Mouse (Mus musculus) cerebral cortex, adult 2 months (tissue): ENCODE data around the gene Casz1.

ENCODE experiments used
- WGBS: fragments of 180-500 bp; shearing (Covaris S2); methylation state at CpG from one replicate; pipeline ENCODE4 v1.1.7; 2018; 5-methylcytosine and 5-hydroxymethylcytosine counted together

Casz1 gene

GRCm38 (mm10) chr4:148933109-148933508, 128.9 kb downstream of the Casz1 start:
- 96% methylated on average over 13 of the region's 13 CpGs for WGBS

DNA sequence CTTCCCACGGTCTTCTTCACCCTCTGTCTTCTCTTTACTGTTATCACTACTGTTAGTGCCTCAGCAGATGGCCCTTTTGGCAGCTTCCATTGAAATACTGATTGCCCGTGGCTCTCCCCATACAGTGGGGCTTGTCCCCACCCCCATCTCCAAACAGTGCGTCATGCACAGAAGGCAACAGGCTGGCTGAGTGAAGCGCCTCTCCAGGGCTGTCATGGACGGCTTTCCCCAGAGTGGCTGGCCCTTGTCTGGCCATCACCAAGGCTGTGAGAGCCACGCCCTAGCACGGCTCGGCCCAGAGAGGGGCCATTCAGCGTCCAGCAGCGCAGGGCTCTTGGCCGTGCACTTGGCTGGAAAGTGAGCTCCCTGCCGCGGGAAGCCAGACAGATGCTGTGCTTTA, 131.0 kb downstream of the Casz1 start:
- 48% methylated on average over 13 of the region's 13 CpGs for WGBS

GRCm38 (mm10) chr4:148936111-148936510, 131.9 kb downstream of the Casz1 start:
- 96% methylated on average over 12 of the region's 12 CpGs for WGBS

DNA sequence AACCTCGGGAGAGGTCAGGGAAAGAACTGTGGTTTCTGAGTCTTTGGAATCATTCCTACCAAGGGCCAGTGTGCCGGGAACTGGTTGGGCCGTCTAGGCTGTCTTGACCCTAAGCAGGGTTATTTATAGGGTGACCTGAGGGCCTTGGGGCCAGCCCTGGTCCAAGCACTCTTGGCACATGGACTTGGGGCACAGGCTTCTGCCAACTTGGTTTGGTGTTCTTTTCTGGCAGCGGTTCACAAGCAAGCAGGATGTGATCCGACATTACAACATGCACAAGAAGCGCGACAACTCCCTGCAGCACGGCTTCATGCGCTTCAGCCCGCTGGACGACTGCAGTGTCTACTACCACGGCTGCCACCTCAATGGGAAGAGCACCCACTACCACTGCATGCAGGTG, 132.5 kb downstream of the Casz1 start:
- WGBS = 94% methylated on average over 12 of the region's 12 CpGs

- WGBS = 90% methylated on average over 26 of the region's 26 CpGs
Observed at GRCm38 (mm10) chr4:148938546-148938945, 134.3 kb downstream of the Casz1 start.

DNA sequence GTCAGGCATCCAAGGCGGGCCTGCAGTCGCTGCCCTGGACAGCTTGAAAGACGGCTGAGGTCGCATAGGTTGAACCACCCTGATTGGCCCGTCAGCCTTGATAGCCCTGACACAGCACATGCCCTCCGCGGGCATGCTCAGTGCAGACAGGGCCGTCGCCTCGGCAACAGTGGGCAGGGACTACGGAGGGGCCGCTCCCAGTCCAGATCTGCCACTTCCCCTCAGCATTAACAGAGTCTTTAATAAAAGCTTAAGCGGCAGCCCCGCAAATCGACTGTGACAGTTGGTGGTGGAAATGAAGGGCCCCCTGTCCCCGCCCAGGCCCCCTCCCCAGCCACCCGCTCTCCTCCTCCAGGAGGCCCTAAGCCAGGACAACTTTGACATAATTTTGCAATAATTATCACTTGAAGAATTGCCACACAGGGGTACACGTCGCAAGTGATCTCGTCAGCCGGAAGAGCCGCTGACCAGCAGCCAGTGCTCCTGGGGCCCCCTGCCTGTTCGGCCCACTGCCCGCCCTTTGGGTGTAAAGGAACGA, 136.5 kb downstream of the Casz1 start:
- WGBS = 39% methylated on average over 25 of the region's 25 CpGs

DNA sequence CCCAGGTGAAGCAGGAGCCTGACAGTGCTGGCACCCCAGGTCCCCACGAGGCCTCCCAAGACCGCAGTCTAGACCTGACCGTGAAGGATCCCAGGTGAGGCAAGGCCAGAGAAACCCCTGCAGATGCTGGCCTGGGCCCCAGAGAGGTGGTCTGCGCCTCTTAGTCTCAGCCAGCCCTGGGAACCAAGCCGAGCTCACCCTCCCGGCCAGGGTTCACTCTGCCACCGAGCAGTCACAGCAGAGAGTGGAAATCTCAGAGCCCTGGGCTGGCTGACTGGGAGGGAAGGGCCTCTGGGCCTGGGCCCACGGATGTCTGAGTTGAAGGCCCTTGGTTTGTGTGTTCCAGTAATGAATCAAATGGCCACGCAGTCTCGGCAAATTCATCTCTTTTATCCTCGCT, 137.1 kb downstream of the Casz1 start:
- 79% methylated on average over 11 of the region's 11 CpGs for WGBS

- 66% methylated on average over 5 of the region's 5 CpGs for whole genome bisulfite sequencing
Observed at GRCm38 (mm10) chr4:148943099-148943498, 138.9 kb downstream of the Casz1 start.

- 56% methylated on average over 4 of the region's 4 CpGs for WGBS
Observed at GRCm38 (mm10) chr4:148945476-148945881, 141.2 kb downstream of the Casz1 start.

- WGBS = 91% methylated on average over 8 of the region's 8 CpGs
Observed at GRCm38 (mm10) chr4:148946071-148946470, 141.8 kb downstream of the Casz1 start.

GRCm38 (mm10) chr4:148947833-148948388, 143.7 kb downstream of the Casz1 start:
- WGBS = 88% methylated on average over 10 of the region's 10 CpGs

GRCm38 (mm10) chr4:148950487-148950886, 146.3 kb downstream of the Casz1 start:
- WGBS = 66% methylated on average over 6 of the region's 6 CpGs

- 19% methylated on average over 25 of the region's 25 CpGs for WGBS
Observed at GRCm38 (mm10) chr4:148950932-148951650, 146.9 kb downstream of the Casz1 start.

GRCm38 (mm10) chr4:148951821-148952291, 147.6 kb downstream of the Casz1 start:
- WGBS = 3% methylated on average over 44 of the region's 44 CpGs

- WGBS = 3% methylated on average over 68 of the region's 69 CpGs
Observed at GRCm38 (mm10) chr4:148952328-148953222, 148.3 kb downstream of the Casz1 start.

DNA sequence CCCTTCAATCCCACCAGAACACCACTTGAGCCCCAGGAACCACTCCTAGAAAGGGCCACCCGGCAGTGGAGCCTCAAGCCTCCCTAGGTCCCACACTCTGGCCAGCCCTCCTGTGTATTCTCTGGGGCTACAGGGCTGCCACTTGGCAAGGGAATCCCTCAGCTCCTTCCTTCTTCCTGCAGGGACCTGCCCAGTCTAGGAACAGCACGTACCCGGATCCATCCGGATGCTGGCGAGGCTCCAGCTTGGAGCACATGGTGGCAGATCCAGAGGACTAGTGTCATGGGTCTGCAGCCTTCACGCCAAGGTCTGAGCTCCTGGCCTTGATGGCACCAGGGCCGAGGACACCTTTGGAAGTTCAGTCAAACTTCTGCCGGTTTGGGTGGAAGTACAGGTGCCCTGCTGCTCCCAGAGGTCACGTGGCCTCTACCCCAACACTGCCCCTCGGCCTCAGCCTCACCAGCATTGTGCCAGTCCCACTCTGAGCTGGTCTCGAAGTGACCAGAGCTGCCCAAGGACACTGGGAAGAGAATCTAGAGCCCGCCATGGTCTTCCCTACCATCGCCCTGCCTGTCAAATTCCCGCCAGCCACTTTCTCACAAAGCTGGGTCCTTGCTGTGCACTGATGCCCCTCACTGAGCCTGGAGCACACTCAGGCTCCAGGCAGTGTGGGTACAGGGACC, 151.0 kb downstream of the Casz1 start:
- WGBS = 78% methylated on average over 14 of the region's 14 CpGs

DNA sequence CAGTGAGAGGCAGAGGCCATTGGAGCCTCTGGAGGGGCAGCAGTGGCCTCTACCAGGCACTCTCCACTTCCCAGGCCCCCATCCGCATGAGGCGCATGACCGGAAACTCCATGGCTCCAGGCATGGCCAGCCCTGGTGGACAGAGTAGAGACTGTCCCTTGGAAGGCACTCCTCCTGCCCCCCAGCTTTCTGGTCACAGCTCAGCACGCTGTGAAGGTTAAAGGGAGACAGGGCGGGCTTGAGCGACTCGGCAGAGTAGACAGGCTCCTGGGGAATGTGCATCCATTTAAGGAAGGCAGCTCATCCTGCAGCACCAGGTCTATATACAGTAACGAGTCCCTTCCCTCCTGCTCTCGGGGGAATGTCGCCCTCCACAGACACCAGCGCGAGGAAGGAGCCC, 155.8 kb downstream of the Casz1 start:
- 85% methylated on average over 12 of the region's 12 CpGs for WGBS

DNA sequence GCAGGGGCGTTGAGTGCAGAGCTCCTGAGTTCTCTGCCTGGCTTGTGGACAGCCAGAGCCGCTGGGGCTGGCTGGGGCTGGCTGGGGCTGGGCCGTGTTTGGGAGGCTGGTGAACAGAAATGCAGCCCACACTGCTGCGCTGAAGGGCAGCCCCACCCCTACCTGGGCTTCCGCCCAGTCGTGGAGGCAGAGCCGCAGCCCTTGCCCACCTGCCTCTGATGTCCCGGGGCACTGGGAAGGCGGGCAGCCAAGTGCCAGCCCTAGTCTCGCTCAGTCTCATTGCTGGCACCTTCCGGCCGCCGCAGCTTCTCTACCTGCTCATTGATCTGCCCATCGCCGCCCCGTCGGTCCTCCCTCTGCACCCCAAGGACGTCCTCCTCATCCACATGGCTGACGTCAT, 156.9 kb downstream of the Casz1 start:
- WGBS = 95% methylated on average over 19 of the region's 19 CpGs

GRCm38 (mm10) chr4:148962096-148962495, 157.9 kb downstream of the Casz1 start:
- 67% methylated on average over 1 of the region's 1 CpGs for WGBS

GRCm38 (mm10) chr4:148964541-148965310, 160.5 kb downstream of the Casz1 start:
- WGBS = 91% methylated on average over 10 of the region's 10 CpGs

GRCm38 (mm10) chr4:148966132-148966531, 161.9 kb downstream of the Casz1 start:
- WGBS = 63% methylated on average over 5 of the region's 5 CpGs
